Mouse (Mus musculus): ENCODE measurements around the gene Zdhhc18. TPM values are rescaled to one million over a fixed set of nuclear protein-coding genes. Genes with fewer than 3 reads are reported as not detected.

Zdhhc18 gene
- polyA plus RNA-seq, 1 experiment = 43.8 TPM

DNA sequence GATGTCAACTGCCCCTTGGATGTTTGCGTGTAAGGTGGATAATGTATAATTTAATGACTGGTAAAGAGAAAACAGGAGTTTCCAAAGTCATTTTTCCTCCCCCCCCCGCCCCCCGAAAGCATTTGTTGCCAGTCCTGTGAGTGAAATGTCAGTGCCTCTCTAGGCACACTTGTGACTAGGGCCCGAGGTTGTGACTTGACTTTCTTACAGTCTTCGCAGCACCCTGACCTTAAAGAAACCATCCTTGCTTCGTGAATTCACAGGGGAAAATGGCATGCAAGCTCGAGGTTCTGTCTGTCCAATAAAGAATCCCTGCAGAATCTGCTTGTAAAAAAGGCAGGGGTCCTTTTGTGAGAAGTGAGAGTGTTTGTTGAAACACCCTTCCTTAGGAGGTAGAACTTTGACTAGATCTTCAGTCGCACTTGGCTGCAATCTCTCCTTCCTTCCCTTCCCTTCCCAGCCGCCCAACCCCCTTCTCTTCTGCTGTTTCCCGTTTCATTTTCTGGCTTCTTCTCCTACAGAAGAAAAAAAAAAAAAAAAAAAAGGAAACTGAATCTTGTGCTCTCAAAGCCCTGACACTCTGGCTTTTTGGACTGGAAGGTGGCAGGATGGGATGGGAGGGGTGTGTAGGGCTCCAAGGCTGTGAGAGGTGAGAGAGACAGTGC is 23.8 kb upstream of the Zdhhc18 start:
- Histone ChIP-seq H3K9ac (ENCODE audit: low read depth, poor library complexity, severe bottlenecking) (peak overlapping the region; percentile 97), H3K27ac (ENCODE audit: insufficient read depth, low read length) (peak overlapping the region; percentile 57; the same call in 1 of the 2 replicates), H3K9me3 (replicated peaks; ENCODE audit: control insufficient read depth, insufficient read depth, low read length, poor library complexity, severe bottlenecking) (no peaks in the 10 kb centered on the region), H3K4me1 (ENCODE audit: control insufficient read depth, insufficient read depth, low read length) (peaks cover 6% of the 10 kb centered on the region), H3K36me3 (ENCODE audit: control insufficient read depth, insufficient read depth, low read length, poor library complexity, severe bottlenecking) (no peaks in the 10 kb centered on the region; the same call in 1 of the 2 replicates), H3K4me3 (ENCODE audit: low read depth, low read length) (no peak overlapping the region), H3K27me3 (ENCODE audit: control insufficient read depth, insufficient read depth, low read length, poor library complexity, severe bottlenecking) (no peaks in the 10 kb centered on the region)
- no peak for TF ChIP-seq EP300 (IDR thresholded peaks at IDR 0.05; ENCODE audit: insufficient read depth, low read depth, low read length)
- TF ChIP-seq CTCF (IDR thresholded peaks at IDR 0.05; ENCODE audit: low read depth, low read length) = no peak
- no peak for TF ChIP-seq POLR2A (IDR thresholded peaks at IDR 0.05; ENCODE audit: insufficient read depth, low read length)

DNA sequence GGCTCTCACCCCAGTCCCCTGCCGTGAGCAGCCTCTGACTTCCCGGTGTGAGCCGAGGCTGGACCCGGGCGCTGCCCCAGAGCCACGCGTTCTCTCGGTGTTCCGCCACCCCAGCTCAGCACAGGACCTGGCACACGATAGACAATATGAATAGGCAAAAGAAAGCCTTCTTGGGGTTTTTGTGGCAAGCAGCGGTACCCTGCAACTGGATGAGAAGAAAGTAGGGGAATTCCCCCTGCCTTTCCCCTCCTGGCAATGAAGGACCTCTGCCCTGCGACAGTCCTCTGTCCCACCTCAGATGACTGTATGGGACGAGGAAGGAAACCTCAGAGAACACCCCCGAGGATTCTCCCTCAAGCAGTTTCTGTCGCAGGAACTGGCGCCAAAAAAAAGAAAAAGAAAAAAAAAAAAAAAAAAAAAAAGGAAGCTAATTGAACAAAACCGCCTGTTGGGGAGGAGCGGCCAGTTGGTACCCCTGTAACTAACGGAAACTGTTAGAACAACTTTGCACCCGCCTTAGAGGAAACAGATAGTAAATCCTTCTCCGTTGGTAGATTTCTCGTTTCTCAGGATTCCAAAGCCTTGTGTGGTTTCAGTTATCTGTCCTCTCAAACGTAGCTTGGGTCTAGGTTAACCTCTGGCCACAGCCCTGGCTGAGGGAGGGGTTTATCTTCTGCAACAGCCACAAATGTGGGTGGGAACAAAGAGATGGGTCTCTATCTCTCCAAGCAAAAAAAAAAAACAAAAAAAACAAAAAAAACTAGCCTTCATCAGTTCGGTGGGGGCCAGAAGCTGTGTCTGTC is 23.1 kb upstream of the Zdhhc18 start:
- H3K27me3 ChIP-seq (ENCODE audit: control insufficient read depth, insufficient read depth, low read length, poor library complexity, severe bottlenecking) = no peaks in the 10 kb centered on the region
- H3K4me3 ChIP-seq (ENCODE audit: low read depth, low read length) = peak overlapping the region; percentile 76
- H3K4me1 ChIP-seq (ENCODE audit: control insufficient read depth, insufficient read depth, low read length) = peaks cover 6% of the 10 kb centered on the region
- H3K9me3 ChIP-seq (replicated peaks; ENCODE audit: control insufficient read depth, insufficient read depth, low read length, poor library complexity, severe bottlenecking) = no peaks in the 10 kb centered on the region
- TF ChIP-seq EP300 (IDR thresholded peaks at IDR 0.05; ENCODE audit: insufficient read depth, low read depth, low read length) (no peak), POLR2A (IDR thresholded peaks at IDR 0.05; ENCODE audit: insufficient read depth, low read length) (no peak), CTCF (IDR thresholded peaks at IDR 0.05; ENCODE audit: low read depth, low read length) (no peak)
- H3K9ac ChIP-seq (ENCODE audit: low read depth, poor library complexity, severe bottlenecking) = peak overlapping the region; percentile 97
- peak overlapping the region; percentile 75 for H3K27ac ChIP-seq (ENCODE audit: insufficient read depth, low read length)
- H3K36me3 ChIP-seq (ENCODE audit: control insufficient read depth, insufficient read depth, low read length, poor library complexity, severe bottlenecking) = no peaks in the 10 kb centered on the region; the same call in 1 of the 2 replicates

DNA sequence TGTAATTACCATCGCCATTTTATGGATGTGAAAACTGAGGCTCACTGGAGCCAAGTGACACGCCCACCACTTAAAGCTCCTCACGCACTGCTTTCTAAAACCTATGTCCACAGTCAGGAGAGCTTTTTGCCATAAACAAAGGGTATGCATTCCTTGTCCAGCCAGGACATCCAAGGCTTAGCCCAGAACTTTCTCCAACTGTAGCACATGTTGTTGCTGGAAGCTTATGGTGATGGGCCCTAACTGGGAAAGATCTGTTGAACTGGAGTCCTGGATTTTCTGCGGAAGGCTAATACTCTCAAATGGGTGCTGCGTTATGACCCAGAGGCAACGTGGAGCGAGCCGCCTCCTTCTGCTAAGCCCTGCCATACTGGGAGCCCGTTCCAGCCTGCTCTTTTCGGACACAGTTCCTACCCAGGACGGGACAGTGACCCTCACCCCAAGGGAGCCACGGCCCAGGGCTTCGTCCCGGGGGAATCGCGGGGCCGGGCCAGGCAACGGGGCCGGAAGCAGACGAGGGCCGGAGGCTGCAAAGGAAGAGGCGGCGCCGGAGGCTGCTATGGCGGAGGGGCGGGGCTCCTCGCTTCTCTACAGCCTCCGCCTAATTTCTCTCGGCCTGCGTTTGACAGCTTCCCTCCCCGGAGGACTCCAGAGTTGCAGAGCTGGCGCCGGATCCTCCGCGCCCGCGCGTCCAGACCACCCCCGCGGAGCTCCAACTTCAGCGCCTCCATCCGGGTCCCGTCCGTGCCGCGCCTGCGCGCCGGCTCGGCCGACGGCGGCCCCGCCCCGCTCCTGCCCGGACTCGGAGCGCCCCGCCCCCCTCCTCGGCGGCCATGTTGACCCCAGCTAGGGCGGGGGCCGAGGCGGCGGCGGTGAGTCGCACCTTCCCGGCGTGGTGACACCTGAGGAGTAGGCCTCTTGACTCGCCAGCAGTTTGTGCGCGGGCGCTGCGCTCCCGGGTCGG is 22.2 kb upstream of the Zdhhc18 start, which contains the start of gene Pigv:
TSS of gene Pigv (minus strand) at position 767 of the 964 bp plus-strand sequence.
- Histone ChIP-seq H3K4me3 (ENCODE audit: low read depth, low read length) (peak within 1 kb of the TSS; percentile 100), H3K27me3 (ENCODE audit: control insufficient read depth, insufficient read depth, low read length, poor library complexity, severe bottlenecking) (no peaks in the 10 kb centered on the region), H3K9me3 (replicated peaks; ENCODE audit: control insufficient read depth, insufficient read depth, low read length, poor library complexity, severe bottlenecking) (no peaks in the 10 kb centered on the region), H3K4me1 (ENCODE audit: control insufficient read depth, insufficient read depth, low read length) (peaks cover 6% of the 10 kb centered on the region), H3K9ac (ENCODE audit: low read depth, poor library complexity, severe bottlenecking) (peak within 1 kb of the TSS; percentile 97), H3K27ac (ENCODE audit: insufficient read depth, low read length) (peak within 1 kb of the TSS; percentile 98), H3K36me3 (ENCODE audit: control insufficient read depth, insufficient read depth, low read length, poor library complexity, severe bottlenecking) (no peaks in the 10 kb centered on the region; the same call in 1 of the 2 replicates)
- TF ChIP-seq CTCF (IDR thresholded peaks at IDR 0.05; ENCODE audit: low read depth, low read length) (no peak), POLR2A (IDR thresholded peaks at IDR 0.05; ENCODE audit: insufficient read depth, low read length) (peak; percentile 9)

DNA sequence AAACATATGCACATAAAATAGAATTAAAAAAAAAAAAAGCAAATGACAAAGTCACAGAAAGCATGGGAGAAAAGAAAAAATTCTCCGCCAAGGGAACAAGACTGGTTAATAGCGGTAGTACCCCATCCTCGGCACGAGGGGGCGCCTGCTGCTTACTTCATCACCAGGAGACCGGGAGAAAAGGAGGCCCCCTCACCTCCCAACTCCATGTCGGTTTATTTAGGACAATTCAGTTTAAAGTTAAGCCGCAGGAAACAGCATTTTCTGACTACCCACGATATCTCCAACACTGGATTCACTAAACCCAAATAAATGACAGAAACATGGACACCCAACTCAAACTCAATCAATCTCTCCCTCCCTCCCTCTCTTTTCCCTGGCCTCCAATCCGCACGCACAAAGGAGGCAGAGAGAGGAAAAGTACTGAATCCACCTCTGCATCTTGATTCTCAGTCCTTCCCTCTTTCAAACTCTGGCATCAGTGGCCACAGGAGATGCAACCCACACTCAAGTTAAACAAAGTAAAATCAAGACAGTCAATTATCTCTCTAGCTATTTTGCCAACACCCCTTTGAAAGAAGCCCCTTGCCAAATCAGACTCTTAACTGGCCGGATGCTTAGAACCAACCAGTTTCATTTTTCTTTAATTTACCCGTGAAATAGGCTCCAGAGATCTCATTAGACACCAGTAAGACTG is 21.4 kb upstream of the Zdhhc18 start:
- Histone ChIP-seq H3K4me1 (ENCODE audit: control insufficient read depth, insufficient read depth, low read length) (peaks cover 6% of the 10 kb centered on the region), H3K27me3 (ENCODE audit: control insufficient read depth, insufficient read depth, low read length, poor library complexity, severe bottlenecking) (no peaks in the 10 kb centered on the region), H3K27ac (ENCODE audit: insufficient read depth, low read length) (peak overlapping the region; percentile 98), H3K4me3 (ENCODE audit: low read depth, low read length) (peak overlapping the region; percentile 100), H3K36me3 (ENCODE audit: control insufficient read depth, insufficient read depth, low read length, poor library complexity, severe bottlenecking) (no peaks in the 10 kb centered on the region; the same call in 1 of the 2 replicates), H3K9me3 (replicated peaks; ENCODE audit: control insufficient read depth, insufficient read depth, low read length, poor library complexity, severe bottlenecking) (no peaks in the 10 kb centered on the region), H3K9ac (ENCODE audit: low read depth, poor library complexity, severe bottlenecking) (peak overlapping the region; percentile 97)
- TF ChIP-seq CTCF (IDR thresholded peaks at IDR 0.05; ENCODE audit: low read depth, low read length) = peak; percentile 75
- no peak for TF ChIP-seq POLR2A (IDR thresholded peaks at IDR 0.05; ENCODE audit: insufficient read depth, low read length)
- no peak for TF ChIP-seq EP300 (IDR thresholded peaks at IDR 0.05; ENCODE audit: insufficient read depth, low read depth, low read length)

DNA sequence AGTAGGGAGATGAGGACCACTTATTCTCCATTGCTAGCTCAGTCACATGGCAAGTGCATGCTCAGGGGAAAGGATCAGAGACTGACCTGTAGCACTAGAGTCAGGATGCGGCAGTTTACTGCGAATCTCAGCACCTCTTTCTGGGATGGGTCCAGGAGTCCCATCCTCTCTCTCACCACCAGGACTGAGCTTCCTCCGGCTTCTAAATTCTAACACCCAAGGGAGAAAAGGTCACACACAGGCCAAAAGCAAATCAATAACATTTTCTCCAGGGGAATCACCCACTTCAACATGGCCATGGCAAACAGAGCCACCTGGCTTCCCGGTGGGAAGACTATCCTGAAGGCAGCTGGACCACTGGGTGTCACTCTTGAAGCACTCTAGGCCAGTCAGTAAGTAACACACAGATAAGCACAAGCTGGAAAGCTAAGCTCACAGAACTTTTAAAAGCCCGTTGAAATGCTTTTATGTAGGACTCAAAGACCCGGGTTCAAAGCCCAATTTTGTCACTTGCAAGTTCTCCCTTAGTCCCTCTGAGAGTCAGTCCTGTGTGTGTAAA is 19.8 kb upstream of the Zdhhc18 start:
- peaks cover 4% of the 10 kb centered on the region for H3K4me1 ChIP-seq (ENCODE audit: control insufficient read depth, insufficient read depth, low read length)
- H3K36me3 ChIP-seq (ENCODE audit: control insufficient read depth, insufficient read depth, low read length, poor library complexity, severe bottlenecking) = no peaks in the 10 kb centered on the region; the same call in 1 of the 2 replicates
- H3K4me3 ChIP-seq (ENCODE audit: low read depth, low read length) = no peak overlapping the region
- TF ChIP-seq EP300 (IDR thresholded peaks at IDR 0.05; ENCODE audit: insufficient read depth, low read depth, low read length) (no peak), POLR2A (IDR thresholded peaks at IDR 0.05; ENCODE audit: insufficient read depth, low read length) (no peak), CTCF (IDR thresholded peaks at IDR 0.05; ENCODE audit: low read depth, low read length) (peak; percentile 46)
- no peak overlapping the region for H3K9ac ChIP-seq (ENCODE audit: low read depth, poor library complexity, severe bottlenecking)
- H3K27ac ChIP-seq (ENCODE audit: insufficient read depth, low read length) = no peak overlapping the region
- H3K9me3 ChIP-seq (replicated peaks; ENCODE audit: control insufficient read depth, insufficient read depth, low read length, poor library complexity, severe bottlenecking) = no peaks in the 10 kb centered on the region
- no peaks in the 10 kb centered on the region for H3K27me3 ChIP-seq (ENCODE audit: control insufficient read depth, insufficient read depth, low read length, poor library complexity, severe bottlenecking)

Measured in ES-Bruce4 (cell line).